Mouse (Mus musculus): Measurements from ENCODE around the gene Gm11172.

DNA sequence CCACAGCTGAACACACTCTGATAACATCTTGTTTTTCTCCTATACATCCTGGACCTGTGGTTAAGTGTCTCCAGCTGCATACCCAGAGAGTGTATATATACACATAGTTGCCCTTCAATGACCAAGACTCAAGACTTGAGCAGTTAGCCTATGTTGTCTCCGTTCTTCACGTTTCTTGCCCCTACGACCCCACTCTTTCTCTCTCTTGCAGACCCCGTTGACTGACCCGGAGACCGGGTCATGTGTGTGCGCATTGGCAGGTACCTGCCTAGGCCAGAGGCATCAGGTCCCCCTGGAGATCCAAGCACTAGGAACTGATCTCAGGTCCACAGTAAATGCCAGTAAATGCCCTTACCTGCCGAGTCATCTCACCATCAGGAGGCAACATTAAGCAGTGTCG lies 14.6 kb downstream of the Gm11172 start:
- TF ChIP-seq CTCF (IDR thresholded peaks at IDR 0.05; ENCODE audit: low read depth, low read length), result no peak
- no peak for TF ChIP-seq GATA1 (IDR thresholded peaks at IDR 0.05; ENCODE audit: borderline replicate concordance, low read length)
- no peak for TF ChIP-seq POLR2AphosphoS5 (IDR thresholded peaks at IDR 0.05; ENCODE audit: insufficient replicate concordance, low read depth, low read length)
- no peak for TF ChIP-seq TAL1 (conservative IDR thresholded peaks at IDR 0.05; ENCODE audit: low read depth, low read length)

All from G1E (cell line).